ENCODE assay signal across 8 mouse cellular contexts in genomic region chr6:50254723-50255184, GRCm38 (mm10). TPM values are rescaled to one million over a fixed set of nuclear protein-coding genes. Genes with fewer than 3 reads are reported as not detected.
DNase-seq lines count a peak whose midpoint lies in the region; ATAC-seq and TF ChIP-seq lines count a peak whose summit lies in the region.

No protein-coding gene starts in this region.

- DNase-seq in Patski (ENCODE audit: low read depth, low spot score) = peak; percentile 94
- DNase-seq in brain, embryonic 14.5 days (ENCODE audit: low read depth) = peak; percentile 12
- peak; percentile 59 for DNase-seq in layer of hippocampus, adult 9-11 months
- peak; percentile 51 to 73 for DNase-seq in urinary bladder, postnatal 36 days (ENCODE audit: low spot score in 2 of 2)
- DNase-seq in cerebellum, postnatal 4 days (ENCODE audit: low spot score in 2 of 2) = no peak

- H3K27me3 ChIP-seq in Patski = no peaks in the 10 kb centered on the region
- no peaks in the 10 kb centered on the region for H3K27me3 ChIP-seq in heart, embryonic 12.5 days (replicated peaks)
- H3K27me3 ChIP-seq in midbrain, embryonic 13.5 days = no peaks in the 10 kb centered on the region

- POLR2A ChIA-PET in Patski (lab: Charles Lee) = interaction anchor here (0.6 to 0.7 kb wide), 2 partner anchors 207 to 224 kb away, joined by 3 read pairs; no protein-coding TSS in a partner anchor

- peak; percentile 96 for ATAC-seq in Patski
- no peak for ATAC-seq in heart, embryonic 12.5 days (ENCODE audit: insufficient number of reproducible peaks, low FRiP score)
- ATAC-seq in megakaryocyte progenitor cell, adult 5-6 weeks (replicated peaks; ENCODE audit: poor library complexity) = peak; percentile 66
- no peak for ATAC-seq in midbrain, embryonic 13.5 days

- no peaks in the 10 kb centered on the region for H3K36me3 ChIP-seq in heart, embryonic 12.5 days
- H3K36me3 ChIP-seq in midbrain, embryonic 13.5 days = no peaks in the 10 kb centered on the region

- no peak for TF ChIP-seq CTCF in Patski (IDR thresholded peaks at IDR 0.05)
- no peak for TF ChIP-seq CTCF in brain, embryonic 14.5 days (IDR thresholded peaks at IDR 0.05; ENCODE audit: borderline replicate concordance, extremely low read depth, insufficient read depth, insufficient read length)

- no peak overlapping the region for H3K9ac ChIP-seq in heart, embryonic 12.5 days
- H3K9ac ChIP-seq in midbrain, embryonic 13.5 days (replicated peaks) = no peak overlapping the region

- TF ChIP-seq POLR2A in brain, embryonic 14.5 days (IDR thresholded peaks at IDR 0.05; ENCODE audit: borderline replicate concordance, extremely low read depth, insufficient read depth, insufficient read length, poor library complexity, severe bottlenecking) = no peak

- WGBS in heart, embryonic 12.5 days = 27% methylated on average over 10 of the region's 10 CpGs
- WGBS in midbrain, embryonic 13.5 days = 77% methylated on average over 10 of the region's 10 CpGs

- H3K4me3 ChIP-seq in heart, embryonic 12.5 days = no peak overlapping the region
- H3K4me3 ChIP-seq in midbrain, embryonic 13.5 days (replicated peaks) = no peak overlapping the region

- H3K4me1 ChIP-seq in heart, embryonic 12.5 days (replicated peaks) = peaks cover 12% of the 10 kb centered on the region; the same call in 1 of the 2 replicates
- H3K4me1 ChIP-seq in midbrain, embryonic 13.5 days (replicated peaks) = 0 out of 2 replicates have a peak, but pooled peaks cover 3% of the 10 kb centered on the region

- H3K9me3 ChIP-seq in heart, embryonic 12.5 days (replicated peaks) = no peaks in the 10 kb centered on the region
- H3K9me3 ChIP-seq in midbrain, embryonic 13.5 days = no peaks in the 10 kb centered on the region

- H3K27ac ChIP-seq in heart, embryonic 12.5 days (ENCODE audit: poor library complexity, severe bottlenecking) = no peak overlapping the region
- no peak overlapping the region for H3K27ac ChIP-seq in midbrain, embryonic 13.5 days

- CTCF ChIA-PET in Patski (lab: Charles Lee) = interaction anchor here (0.9 to 1.4 kb wide), 5 partner anchors 10 to 143 kb away, joined by 3 to 7 read pairs (median 3); no protein-coding TSS in a partner anchor

- in situ Hi-C loops in Patski (cut with MboI; ENCODE audit: low pct_unique_long_range_greater_than_20kb) = no loop called here

- peak overlapping the region; percentile 62 for H3K4me2 ChIP-seq in heart, embryonic 12.5 days
- H3K4me2 ChIP-seq in midbrain, embryonic 13.5 days (replicated peaks) = no peak overlapping the region

RNA-seq across cellular contexts. Expression of gene Gsdme, which starts 8.9 kb away (rescaled TPM):
- polyA plus RNA-seq in Patski (2021) = 2.7 TPM
- polyA plus RNA-seq in brain, embryonic 14.5 days (2012; rRNA removed) = 17.3 and 21.3 TPM in 2 replicates
- 32.7 and 32.9 TPM in 2 replicates for polyA plus RNA-seq in heart, embryonic 12.5 days (2016; fragmentation: Nextera tagmentation; extraction: Ambion mirVana)
- 6.0 and 8.0 TPM in 2 replicates for total RNA-seq in megakaryocyte progenitor cell, adult 5-6 weeks (2015)
- total RNA-seq in megakaryocyte progenitor cell, adult 5-6 weeks (2017) = 8.7 and 10.2 TPM in 2 replicates
- 64.9 and 71.6 TPM in 2 replicates for polyA plus RNA-seq in midbrain, embryonic 13.5 days (2015; fragmentation: Nextera tagmentation; extraction: Ambion mirVana)

Comparison
In these comparisons a context has a peak if more than half of its experiments do, and no peak if none do; other contexts are left out.
1. ATAC-seq: peak in Patski (single experiment) and megakaryocyte progenitor cell, adult 5-6 weeks (single experiment); none in heart, embryonic 12.5 days (single experiment) and midbrain, embryonic 13.5 days (single experiment).
2. DNase-seq: peak in Patski (single experiment), brain, embryonic 14.5 days (single experiment), layer of hippocampus, adult 9-11 months (single experiment) and urinary bladder, postnatal 36 days (2 of 2); none in cerebellum, postnatal 4 days (0 of 2).